9 mouse cellular contexts compared by ENCODE assay signal in the genomic region with DNA sequence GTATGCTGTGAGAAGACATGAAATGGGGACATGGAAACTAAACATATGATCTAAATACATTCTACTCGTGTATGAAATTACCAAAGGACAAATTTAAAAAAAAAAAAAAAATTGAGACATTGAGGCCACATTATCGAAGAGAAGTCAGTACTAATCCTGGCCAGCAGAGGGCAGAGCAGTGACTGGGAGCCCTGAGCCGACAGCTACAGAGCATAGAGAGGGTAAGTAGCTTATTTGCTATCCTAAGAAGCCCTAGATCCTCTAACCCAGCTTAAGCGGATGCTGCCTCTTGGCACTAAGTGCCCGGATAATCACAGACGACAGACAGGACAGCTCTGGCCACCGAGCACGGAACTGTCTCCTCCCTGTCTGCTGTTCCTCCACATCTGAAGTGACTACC. TPM values are rescaled to one million over a fixed set of nuclear protein-coding genes. Genes with fewer than 3 reads are reported as not detected.
A peak's percentile ranks its signal among the peaks of the same experiment; 100 is the strongest.
DNase-seq lines count a peak whose midpoint lies in the region; ATAC-seq and TF ChIP-seq lines count a peak whose summit lies in the region.
"Had no signal": no experiment of that assay in that cellular context is flagged by ENCODE, and none has a peak within 500 bp of the region (broad histone marks: within the 10 kb centered on the region; RNA-seq: fewer than 3 reads in every experiment).

No protein-coding gene starts in this region.

- TF ChIP-seq POLR2A in small intestine, adult 2 months (IDR thresholded peaks at IDR 0.05; ENCODE audit: low read depth, low read length) = no peak

- H3K27me3 ChIP-seq in kidney, embryonic 14.5 days (ENCODE audit: control insufficient read depth, insufficient read depth, low read length) = no peaks in the 10 kb centered on the region
- H3K27me3 ChIP-seq in small intestine, adult 2 months (ENCODE audit: control insufficient read depth, insufficient read depth, low read length) = no peaks in the 10 kb centered on the region
- H3K27me3 ChIP-seq: lung, embryonic 15.5 days had no signal

- peak; percentile 82; the same call in 1 of the 2 replicates for TF ChIP-seq CTCF in small intestine, adult 2 months (IDR thresholded peaks at IDR 0.05; ENCODE audit: extremely low read depth, insufficient read length, insufficient replicate concordance, low read depth, low read length)

- WGBS in kidney, embryonic 14.5 days = 46% methylated on average over 8 of the region's 8 CpGs
- WGBS in small intestine, adult 2 months = 39% methylated on average over 8 of the region's 8 CpGs

- no peak overlapping the region for H3K4me2 ChIP-seq in kidney, embryonic 14.5 days (replicated peaks; ENCODE audit: low read depth, low read length)
- H3K4me2 ChIP-seq: lung, embryonic 15.5 days had no signal

- peaks cover 23% of the 10 kb centered on the region; the same call in 1 of the 2 replicates for H3K4me1 ChIP-seq in kidney, embryonic 14.5 days (ENCODE audit: control insufficient read depth, insufficient read depth, low read length)
- peaks cover 4% of the 10 kb centered on the region; the same call in 1 of the 2 replicates for H3K4me1 ChIP-seq in small intestine, adult 2 months (ENCODE audit: control insufficient read depth, insufficient read depth, insufficient read length, low read length)

- ATAC-seq in kidney, embryonic 14.5 days (ENCODE audit: low FRiP score, low TSS enrichment) = no peak
- ATAC-seq in common myeloid progenitor, adult 5-6 weeks (replicated peaks; ENCODE audit: low read depth, poor library complexity, severe bottlenecking) = peak; percentile 90
- ATAC-seq in megakaryocyte, adult 5-6 weeks (ENCODE audit: poor library complexity, severe bottlenecking) = peak; percentile 91

- H3K9me3 ChIP-seq in kidney, embryonic 14.5 days (ENCODE audit: control insufficient read depth, low read length) = no peaks in the 10 kb centered on the region
- H3K9me3 ChIP-seq: lung, embryonic 15.5 days had no signal

- H3K27ac ChIP-seq in kidney, embryonic 14.5 days (ENCODE audit: low read depth, low read length) = no peak overlapping the region
- no peak overlapping the region for H3K27ac ChIP-seq in small intestine, adult 2 months (ENCODE audit: insufficient read depth, low read depth, low read length)
- H3K27ac ChIP-seq: lung, embryonic 15.5 days had no signal

- DNase-seq in kidney, adult 11 months = peak; percentile 38
- DNase-seq in adipocyte (ENCODE audit: low spot score) = peak; percentile 81
- DNase-seq in gastrocnemius, postnatal 10 days = peak; percentile 78
- peak; percentile 68 to 85 for DNase-seq in kidney, postnatal 25 days

- H3K4me3 ChIP-seq in kidney, embryonic 14.5 days (ENCODE audit: low read length) = no peak overlapping the region
- no peak overlapping the region for H3K4me3 ChIP-seq in small intestine, adult 2 months (ENCODE audit: low read depth, low read length)
- H3K4me3 ChIP-seq: lung, embryonic 15.5 days had no signal

- peaks cover 72% of the 10 kb centered on the region for H3K36me3 ChIP-seq in kidney, embryonic 14.5 days (ENCODE audit: control insufficient read depth, insufficient read depth, low read length)
- peaks cover 58% of the 10 kb centered on the region for H3K36me3 ChIP-seq in small intestine, adult 2 months (ENCODE audit: control insufficient read depth, insufficient read depth, low read length)

- no peak overlapping the region for H3K9ac ChIP-seq in kidney, embryonic 14.5 days (ENCODE audit: low read depth, low read length)
- H3K9ac ChIP-seq: lung, embryonic 15.5 days had no signal

RNA-seq across cellular contexts. Expression of a gene that starts 21.7 kb away (rescaled TPM):
- 324 and 348 TPM in 2 replicates for polyA plus RNA-seq in kidney, embryonic 14.5 days (2014; fragmentation: Nextera tagmentation; extraction: Ambion mirVana)
- total RNA-seq in common myeloid progenitor, adult 5-6 weeks (2017) = 258 and 298 TPM in 2 replicates
- total RNA-seq in gastrocnemius, postnatal 10 days (2021) = 100 to 1,000 TPM; 168 to 201 TPM
- 151 and 157 TPM in 2 replicates for total RNA-seq in megakaryocyte, adult 5-6 weeks (2015)
- total RNA-seq in megakaryocyte, adult 5-6 weeks (2017) = 154 and 189 TPM in 2 replicates
- 12.8 and 20.0 TPM in 2 replicates for polyA plus RNA-seq in small intestine, adult 2 months (2012; rRNA removed)

RNA-seq across cellular contexts. Expression of a gene that starts 27.8 kb away (rescaled TPM):
- 11.7 and 20.1 TPM in 2 replicates for polyA plus RNA-seq in kidney, embryonic 14.5 days (2014; fragmentation: Nextera tagmentation; extraction: Ambion mirVana)
- 35.2 and 39.8 TPM in 2 replicates for total RNA-seq in common myeloid progenitor, adult 5-6 weeks (2017)
- 10 to 100 TPM; 11.1 to 11.2 TPM for total RNA-seq in gastrocnemius, postnatal 10 days (2021)
- total RNA-seq in megakaryocyte, adult 5-6 weeks (2015) = 3.3 and 8.2 TPM in 2 replicates
- total RNA-seq in megakaryocyte, adult 5-6 weeks (2017) = 20.4 and 25.9 TPM in 2 replicates
- polyA plus RNA-seq in small intestine, adult 2 months (2012; rRNA removed) = 2.0 and 5.4 TPM in 2 replicates
